Comparison of ENCODE assay signal across 20 mouse cellular contexts in the genomic region with DNA sequence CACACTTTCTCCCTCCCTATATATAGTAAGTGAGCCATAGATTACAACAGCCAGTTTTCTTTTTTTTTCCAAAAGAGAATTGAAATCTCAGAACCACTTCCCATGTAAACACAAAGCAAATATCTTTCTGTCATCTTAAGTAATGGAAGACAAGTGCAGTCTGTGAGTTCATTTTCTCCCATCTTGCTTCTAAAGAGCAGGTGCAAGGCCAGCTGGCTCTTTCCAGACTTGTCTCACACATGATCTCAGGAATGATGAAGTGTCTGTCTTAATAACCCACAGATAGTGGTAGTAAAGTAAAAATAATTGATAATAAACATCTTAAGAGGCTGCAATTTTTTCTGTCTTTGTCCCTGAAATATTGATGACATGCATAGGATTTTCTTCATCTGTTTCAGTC.
"Had no signal": no experiment of that assay in that cellular context is flagged by ENCODE, and none has a peak within 500 bp of the region (broad histone marks: within the 10 kb centered on the region; RNA-seq: fewer than 3 reads in every experiment).

No protein-coding gene starts in this region.

- H3K36me3 ChIP-seq: intestine, embryonic 15.5 days; kidney, embryonic 15.5 days; limb, embryonic 12.5 days; limb, embryonic 15.5 days; midbrain, embryonic 12.5 days; midbrain, embryonic 15.5 days; neural tube, embryonic 13.5 days had no signal

- H3K9me3 ChIP-seq: intestine, embryonic 15.5 days; kidney, embryonic 15.5 days; limb, embryonic 12.5 days; limb, embryonic 15.5 days; midbrain, embryonic 12.5 days; midbrain, embryonic 15.5 days; neural tube, embryonic 13.5 days had no signal

- H3K4me2 ChIP-seq: intestine, embryonic 15.5 days; kidney, embryonic 15.5 days; limb, embryonic 12.5 days; limb, embryonic 15.5 days; liver, embryonic 11.5 days; lung, embryonic 14.5 days; midbrain, embryonic 12.5 days; midbrain, embryonic 15.5 days; neural tube, embryonic 13.5 days had no signal

- DNase-seq: kidney, adult 11 months; kidney, adult 8-10 months; kidney, postnatal 10 days; kidney, postnatal 36 days; left cerebral cortex, postnatal 4 days; liver, postnatal 0 days; lung, embryonic 14.5 days; thymus, postnatal 25 days had no signal

- H3K27me3 ChIP-seq: intestine, embryonic 15.5 days; kidney, embryonic 15.5 days; limb, embryonic 12.5 days; limb, embryonic 15.5 days; midbrain, embryonic 12.5 days; midbrain, embryonic 15.5 days; neural tube, embryonic 13.5 days had no signal

- H3K27ac ChIP-seq: intestine, embryonic 15.5 days; kidney, embryonic 15.5 days; limb, embryonic 12.5 days; limb, embryonic 15.5 days; liver, embryonic 14.5 days; macrophage; midbrain, embryonic 12.5 days; midbrain, embryonic 15.5 days; neural tube, embryonic 13.5 days; stomach, postnatal 0 days had no signal

- H3K4me3 ChIP-seq: intestine, embryonic 15.5 days; kidney, embryonic 15.5 days; limb, embryonic 12.5 days; limb, embryonic 15.5 days; midbrain, embryonic 12.5 days; midbrain, embryonic 15.5 days; neural tube, embryonic 13.5 days had no signal

- H3K4me1 ChIP-seq: intestine, embryonic 15.5 days; kidney, embryonic 15.5 days; limb, embryonic 12.5 days; limb, embryonic 15.5 days; midbrain, embryonic 12.5 days; midbrain, embryonic 15.5 days; neural tube, embryonic 13.5 days had no signal

- H3K9ac ChIP-seq: intestine, embryonic 15.5 days; kidney, embryonic 15.5 days; limb, embryonic 12.5 days; limb, embryonic 15.5 days; liver, embryonic 14.5 days; liver, postnatal 0 days; lung, embryonic 14.5 days; midbrain, embryonic 12.5 days; midbrain, embryonic 15.5 days; neural tube, embryonic 13.5 days had no signal

- ATAC-seq: intestine, embryonic 15.5 days; liver, postnatal 0 days; lung, postnatal 0 days; midbrain, embryonic 15.5 days had no signal
